Mouse (Mus musculus): ENCODE data around the gene Pmel. TPM values are rescaled to one million over a fixed set of nuclear protein-coding genes. Genes with fewer than 3 reads are reported as not detected.
A peak's percentile ranks its signal among the peaks of the same experiment; 100 is the strongest.

Gene Pmel
- polyA plus RNA-seq, 1 experiment from 2014 or later, result 0.55 TPM

DNA sequence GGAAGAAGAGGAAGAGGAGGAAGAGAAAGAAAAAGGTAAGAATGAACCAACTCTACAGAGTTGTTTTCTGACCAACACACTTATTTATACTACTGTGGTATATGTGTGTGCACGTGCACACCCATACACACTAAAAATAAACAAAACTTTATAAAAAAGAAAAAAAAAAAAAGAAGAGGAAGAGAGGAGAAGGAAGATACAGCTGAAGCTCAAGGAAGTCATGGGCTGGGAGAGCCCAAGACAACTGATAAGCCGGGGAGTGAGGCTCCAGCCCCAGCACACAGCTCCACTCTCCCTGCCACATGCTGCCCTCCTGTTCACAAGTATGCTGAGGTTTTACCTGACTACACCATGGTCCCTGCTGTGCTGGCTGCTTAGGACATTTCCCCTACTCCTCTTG is 36.3 kb downstream of the Pmel start:
- no peak overlapping the region for H3K9ac ChIP-seq (ENCODE audit: low read depth, low read length)
- H3K4me3 ChIP-seq (ENCODE audit: low read depth, low read length), result no peak overlapping the region
- H3K36me3 ChIP-seq (ENCODE audit: control insufficient read depth, insufficient read depth), result no peaks in the 10 kb centered on the region
- TF ChIP-seq CTCF (IDR thresholded peaks at IDR 0.05; ENCODE audit: low read depth), result no peak
- H3K4me1 ChIP-seq (replicated peaks; ENCODE audit: control insufficient read depth, insufficient read depth, low read length), result peaks cover 6% of the 10 kb centered on the region; the same call in 1 of the 2 replicates
- 28% methylated on average over 2 of the region's 2 CpGs for WGBS
- H3K27me3 ChIP-seq (replicated peaks; ENCODE audit: control insufficient read depth, insufficient read depth, low read length), result no peaks in the 10 kb centered on the region
- no peak overlapping the region for H3K4me2 ChIP-seq (replicated peaks; ENCODE audit: low read depth)
- H3K9me3 ChIP-seq (ENCODE audit: control insufficient read depth), result no peaks in the 10 kb centered on the region
- no peak overlapping the region for H3K27ac ChIP-seq (ENCODE audit: low read depth, low read length)
- no peak for ATAC-seq

DNA sequence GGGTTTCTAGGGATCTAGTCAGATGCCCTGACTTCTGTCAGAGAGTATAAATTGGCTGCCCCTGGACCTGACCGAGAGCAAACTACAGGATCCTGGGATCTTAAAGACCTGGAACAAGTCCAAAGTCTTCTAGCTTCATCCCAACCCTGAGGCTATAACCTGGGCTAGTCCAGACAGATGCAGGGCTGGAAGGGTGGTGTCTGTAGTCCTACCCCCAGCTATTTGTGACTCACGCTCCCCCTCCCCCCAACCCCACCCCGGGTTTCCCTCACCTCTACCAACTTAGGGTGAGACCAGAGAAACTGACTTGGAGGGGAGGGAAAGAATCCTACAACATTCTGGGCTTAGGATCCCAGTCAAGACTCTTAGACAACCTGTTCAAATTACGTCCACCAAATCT is 38.6 kb downstream of the Pmel start:
- Histone ChIP-seq H3K4me1 (replicated peaks; ENCODE audit: control insufficient read depth, insufficient read depth, low read length) (peaks cover 6% of the 10 kb centered on the region; the same call in 1 of the 2 replicates), H3K36me3 (ENCODE audit: control insufficient read depth, insufficient read depth) (no peaks in the 10 kb centered on the region), H3K4me3 (ENCODE audit: low read depth, low read length) (peak overlapping the region; percentile 64), H3K27me3 (replicated peaks; ENCODE audit: control insufficient read depth, insufficient read depth, low read length) (no peaks in the 10 kb centered on the region), H3K4me2 (replicated peaks; ENCODE audit: low read depth) (peak overlapping the region; percentile 93), H3K9me3 (ENCODE audit: control insufficient read depth) (no peaks in the 10 kb centered on the region), H3K9ac (ENCODE audit: low read depth, low read length) (peak overlapping the region; percentile 64; the same call in 1 of the 2 replicates), H3K27ac (ENCODE audit: low read depth, low read length) (0 out of 2 replicates have a peak overlapping the region, but pooled peaks have one; percentile 11)
- 29% methylated on average over 4 of the region's 4 CpGs for WGBS
- TF ChIP-seq CTCF (IDR thresholded peaks at IDR 0.05; ENCODE audit: low read depth), result no peak
- ATAC-seq, result no peak

DNA sequence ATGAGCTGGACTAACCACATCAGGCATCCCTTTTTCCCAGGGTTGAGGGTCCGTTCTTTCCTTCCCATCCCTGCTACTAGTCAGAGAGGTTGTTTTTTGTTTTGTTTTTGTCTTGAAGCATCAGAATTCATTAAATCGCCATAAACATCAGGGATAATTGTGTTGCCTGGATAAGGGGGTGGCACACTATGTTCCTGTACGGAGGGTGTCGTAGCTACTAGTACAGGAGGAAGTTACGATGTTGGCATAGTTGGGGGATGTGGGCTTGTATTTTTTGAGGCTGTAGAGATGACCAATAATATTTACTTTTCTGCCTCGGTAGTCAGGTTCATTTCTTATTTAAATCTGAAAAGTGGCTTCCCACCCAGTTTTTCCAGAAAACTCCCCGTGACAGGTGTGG is 39.2 kb downstream of the Pmel start:
- H3K36me3 ChIP-seq (ENCODE audit: control insufficient read depth, insufficient read depth), result no peaks in the 10 kb centered on the region
- no peak for ATAC-seq
- H3K27ac ChIP-seq (ENCODE audit: low read depth, low read length), result peak overlapping the region; percentile 86
- 4% methylated on average over 7 of the region's 7 CpGs for WGBS
- H3K9me3 ChIP-seq (ENCODE audit: control insufficient read depth), result no peaks in the 10 kb centered on the region
- no peaks in the 10 kb centered on the region for H3K27me3 ChIP-seq (replicated peaks; ENCODE audit: control insufficient read depth, insufficient read depth, low read length)
- TF ChIP-seq CTCF (IDR thresholded peaks at IDR 0.05; ENCODE audit: low read depth), result no peak
- peak overlapping the region; percentile 64 for H3K4me3 ChIP-seq (ENCODE audit: low read depth, low read length)
- peak overlapping the region; percentile 64 for H3K9ac ChIP-seq (ENCODE audit: low read depth, low read length)
- peaks cover 6% of the 10 kb centered on the region; the same call in 1 of the 2 replicates for H3K4me1 ChIP-seq (replicated peaks; ENCODE audit: control insufficient read depth, insufficient read depth, low read length)
- peak overlapping the region; percentile 93 for H3K4me2 ChIP-seq (replicated peaks; ENCODE audit: low read depth)

DNA sequence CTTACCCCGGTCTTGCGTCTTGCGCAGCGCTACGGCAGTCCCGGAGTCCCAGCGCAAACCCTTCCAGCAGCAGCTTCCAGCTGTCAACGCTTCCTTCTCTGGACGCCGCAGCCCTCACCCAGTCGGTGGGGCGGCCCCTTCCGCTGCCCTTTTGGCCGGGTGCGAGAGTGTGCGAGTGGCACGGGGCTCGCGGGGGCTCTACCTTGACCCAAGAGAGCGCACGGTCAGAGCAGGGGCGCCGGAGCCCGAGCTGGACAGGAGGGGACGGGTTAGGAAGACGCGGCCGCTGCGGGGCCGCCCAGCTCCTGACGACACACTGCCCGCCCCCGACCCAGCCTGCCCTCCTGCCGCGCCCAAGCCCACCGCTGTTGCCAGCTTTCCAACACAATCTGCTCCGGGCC is 39.8 kb downstream of the Pmel start:
- no peaks in the 10 kb centered on the region for H3K36me3 ChIP-seq (ENCODE audit: control insufficient read depth, insufficient read depth)
- H3K4me1 ChIP-seq (replicated peaks; ENCODE audit: control insufficient read depth, insufficient read depth, low read length), result peaks cover 7% of the 10 kb centered on the region; the same call in 1 of the 2 replicates
- no peaks in the 10 kb centered on the region for H3K9me3 ChIP-seq (ENCODE audit: control insufficient read depth)
- TF ChIP-seq CTCF (IDR thresholded peaks at IDR 0.05; ENCODE audit: low read depth), result no peak
- peak overlapping the region; percentile 86 for H3K27ac ChIP-seq (ENCODE audit: low read depth, low read length)
- under 1% methylated on average over 37 of the region's 37 CpGs for WGBS
- peak overlapping the region; percentile 64 for H3K9ac ChIP-seq (ENCODE audit: low read depth, low read length)
- H3K4me2 ChIP-seq (replicated peaks; ENCODE audit: low read depth), result peak overlapping the region; percentile 93
- peak; percentile 14; the same call in 1 of the 2 replicates for ATAC-seq
- no peaks in the 10 kb centered on the region for H3K27me3 ChIP-seq (replicated peaks; ENCODE audit: control insufficient read depth, insufficient read depth, low read length)
- H3K4me3 ChIP-seq (ENCODE audit: low read depth, low read length), result peak overlapping the region; percentile 64

DNA sequence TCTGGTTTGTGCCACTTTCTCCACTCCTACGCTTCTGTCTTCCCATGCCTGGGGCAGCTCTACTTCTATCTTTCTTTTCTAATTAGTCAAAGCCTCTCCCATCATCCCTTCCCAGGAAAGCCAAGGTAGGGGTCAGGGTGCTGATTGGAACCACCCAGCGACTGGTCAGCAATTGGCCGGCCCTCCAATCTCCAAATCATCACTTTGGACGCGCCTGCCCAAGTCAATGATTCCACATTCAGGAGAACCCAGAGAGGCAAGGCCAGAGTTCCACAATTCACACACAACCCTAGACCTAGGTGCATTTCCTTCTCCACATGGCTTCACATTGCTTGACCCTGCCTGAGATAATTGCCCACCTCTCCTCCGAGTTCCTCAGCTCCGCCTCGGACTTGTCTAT is 40.2 kb downstream of the Pmel start:
- Histone ChIP-seq H3K4me1 (replicated peaks; ENCODE audit: control insufficient read depth, insufficient read depth, low read length) (peaks cover 9% of the 10 kb centered on the region; the same call in 1 of the 2 replicates), H3K27ac (ENCODE audit: low read depth, low read length) (peak overlapping the region; percentile 86), H3K27me3 (replicated peaks; ENCODE audit: control insufficient read depth, insufficient read depth, low read length) (no peaks in the 10 kb centered on the region), H3K9me3 (ENCODE audit: control insufficient read depth) (no peaks in the 10 kb centered on the region), H3K4me2 (replicated peaks; ENCODE audit: low read depth) (peak overlapping the region; percentile 93), H3K4me3 (ENCODE audit: low read depth, low read length) (peak overlapping the region; percentile 64), H3K36me3 (ENCODE audit: control insufficient read depth, insufficient read depth) (no peaks in the 10 kb centered on the region), H3K9ac (ENCODE audit: low read depth, low read length) (peak overlapping the region; percentile 64)
- no peak; the same call in 1 of the 2 replicates for ATAC-seq
- 27% methylated on average over 8 of the region's 8 CpGs for WGBS
- no peak for TF ChIP-seq CTCF (IDR thresholded peaks at IDR 0.05; ENCODE audit: low read depth)

DNA sequence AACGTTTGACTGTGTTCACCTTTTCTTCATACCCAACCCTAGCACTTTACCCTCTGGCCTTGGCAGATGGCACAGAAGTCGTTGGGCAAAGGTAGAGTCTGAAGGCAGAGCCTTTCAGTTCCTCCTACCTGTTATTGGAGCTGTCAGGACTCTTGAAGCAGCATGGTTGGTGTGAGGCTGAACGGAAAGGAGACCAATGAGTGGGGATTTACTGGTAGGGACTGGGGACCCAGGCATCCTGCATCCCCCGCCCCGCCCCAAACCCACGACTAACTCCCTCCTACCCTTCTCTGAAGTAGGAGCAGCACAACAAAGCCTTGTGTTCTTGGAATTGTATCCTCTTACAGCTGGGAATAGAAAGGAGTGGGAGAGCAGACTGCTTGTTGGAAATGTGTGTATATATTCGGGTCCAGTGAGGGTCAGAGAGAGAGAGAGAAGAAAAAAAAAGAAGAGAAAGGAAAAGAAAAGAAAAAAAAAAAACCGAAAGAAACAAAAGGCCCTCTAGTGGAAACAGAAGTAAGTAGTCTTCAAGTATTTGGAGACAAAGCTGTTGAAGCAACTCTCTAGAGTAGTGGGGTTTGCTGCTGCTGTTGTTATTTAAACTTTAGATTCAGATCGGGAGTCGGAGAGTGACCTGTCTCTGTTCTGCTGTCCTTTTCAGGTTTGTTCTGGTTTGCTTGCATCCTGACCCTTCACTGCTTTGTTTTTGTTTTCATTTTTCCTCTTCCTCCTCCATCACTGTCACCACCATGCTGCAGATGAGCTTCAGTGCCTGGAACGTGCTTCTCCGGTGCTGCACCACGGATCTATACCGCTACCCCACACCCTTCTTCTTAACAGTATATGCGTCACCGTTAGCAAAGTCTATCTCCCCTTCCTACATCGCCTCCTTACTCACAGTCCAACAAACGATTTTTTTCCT is 40.9 kb downstream of the Pmel start, which contains the start of gene Dgka:
Dgka (minus strand) TSS at position 176 of the 922 bp plus-strand sequence.
- Histone ChIP-seq H3K36me3 (ENCODE audit: control insufficient read depth, insufficient read depth) (no peaks in the 10 kb centered on the region), H3K4me2 (replicated peaks; ENCODE audit: low read depth) (peak within 1 kb of the TSS; percentile 93), H3K9ac (ENCODE audit: low read depth, low read length) (peak within 1 kb of the TSS; percentile 64), H3K27me3 (replicated peaks; ENCODE audit: control insufficient read depth, insufficient read depth, low read length) (no peaks in the 10 kb centered on the region), H3K9me3 (ENCODE audit: control insufficient read depth) (no peaks in the 10 kb centered on the region), H3K27ac (ENCODE audit: low read depth, low read length) (peak within 1 kb of the TSS; percentile 86), H3K4me1 (replicated peaks; ENCODE audit: control insufficient read depth, insufficient read depth, low read length) (peaks cover 9% of the 10 kb centered on the region; the same call in 1 of the 2 replicates), H3K4me3 (ENCODE audit: low read depth, low read length) (peak within 1 kb of the TSS; percentile 64)
- 26% methylated on average over 18 of the region's 18 CpGs for WGBS
- ATAC-seq, result 0 out of 2 replicates have a peak, but pooled peaks have one; percentile 8
- peak; percentile 49 for TF ChIP-seq CTCF (IDR thresholded peaks at IDR 0.05; ENCODE audit: low read depth)

Measured in intestine, postnatal 0 days (tissue).